Mouse (Mus musculus) T-helper 2 cell (primary cell): ENCODE measurements at regions not wholly inside any gene's neighbourhood (a gene's known extent, or its start where the extent isn't known, plus 50 kb on each side); places are given as distances from the start of the nearest gene placed in this dataset.

ENCODE experiments used
- in situ Hi-C: fragments of 300-600 bp; cut with MboI, MseI; formaldehyde crosslinking; loops from one replicate; pipeline ENCODE4 v1.15.1; 2025; ENCODE audit warnings: high pct_unique_total_duplicates

DNA sequence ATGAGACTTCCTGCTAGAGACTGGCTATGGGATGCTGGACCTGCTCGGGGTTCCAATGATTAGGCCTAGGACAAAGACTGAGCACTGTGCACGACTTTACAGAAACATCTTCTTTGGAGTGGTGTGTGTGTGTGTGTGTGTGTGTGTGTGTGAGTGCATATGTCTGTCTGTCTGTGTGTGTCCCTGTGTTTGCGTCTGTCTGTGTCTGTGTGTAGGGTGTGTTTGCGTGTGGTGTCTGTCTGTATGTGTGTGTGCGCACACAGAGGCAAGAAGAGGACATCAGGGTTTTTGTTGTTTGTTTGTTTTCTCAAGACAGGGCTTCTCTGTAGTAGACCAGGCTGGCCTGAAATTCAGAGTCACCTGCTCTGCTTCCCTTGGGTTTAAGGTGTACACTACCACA lies 51.9 kb upstream of the Slco4a1 start:
- in situ Hi-C loops: no loop called here

DNA sequence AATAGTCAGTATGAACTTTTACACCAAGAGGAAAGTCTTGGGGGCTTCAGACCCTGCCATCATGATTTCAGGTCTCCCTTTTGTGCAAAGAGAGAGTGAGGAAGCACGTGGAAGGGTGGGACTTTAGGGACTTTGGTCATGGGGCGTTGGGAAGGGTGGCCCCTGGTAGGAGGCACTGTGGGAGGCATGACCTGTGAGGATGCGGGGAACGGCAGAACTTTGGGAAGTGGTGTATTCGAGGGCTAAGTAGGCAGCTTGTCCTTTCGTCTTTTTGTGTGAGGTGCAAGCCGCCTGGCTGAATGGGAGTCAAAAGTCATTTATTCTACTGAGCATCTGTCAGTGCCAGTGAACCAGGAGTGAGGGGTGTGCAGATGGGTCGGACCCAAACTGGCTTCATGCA lies 52.4 kb upstream of the Slco4a1 start:
- in situ Hi-C loops: no loop called here

DNA sequence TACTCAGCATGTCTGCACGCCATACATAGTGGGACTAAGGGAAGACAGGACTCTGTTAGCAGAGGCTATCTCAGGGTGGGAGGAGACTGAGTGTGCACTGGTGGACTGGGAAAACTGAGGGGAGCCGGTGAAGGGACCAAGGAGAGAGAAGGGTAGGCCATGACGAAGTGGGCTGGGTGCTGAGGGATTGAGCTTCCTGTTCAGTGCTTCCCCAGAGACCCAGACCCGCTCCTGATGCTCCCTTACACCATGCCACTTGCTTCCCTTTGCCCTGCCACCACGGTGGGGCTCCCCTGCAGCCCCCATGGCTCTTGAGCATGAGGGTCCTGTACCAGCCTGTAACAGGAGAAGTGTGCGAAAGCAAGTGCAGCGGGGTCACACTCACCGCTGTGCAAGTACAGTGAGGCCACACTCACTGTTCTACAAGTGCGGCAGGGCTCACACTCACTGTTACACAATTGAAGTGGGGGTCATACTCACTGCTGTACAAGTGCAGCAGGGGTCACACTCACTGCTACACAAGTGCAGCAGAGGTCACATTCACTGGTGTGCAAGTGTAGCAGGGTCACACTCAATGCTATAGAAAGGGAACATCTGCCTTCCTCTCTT lies 53.1 kb upstream of the Slco4a1 start:
- in situ Hi-C loops: no loop called here

DNA sequence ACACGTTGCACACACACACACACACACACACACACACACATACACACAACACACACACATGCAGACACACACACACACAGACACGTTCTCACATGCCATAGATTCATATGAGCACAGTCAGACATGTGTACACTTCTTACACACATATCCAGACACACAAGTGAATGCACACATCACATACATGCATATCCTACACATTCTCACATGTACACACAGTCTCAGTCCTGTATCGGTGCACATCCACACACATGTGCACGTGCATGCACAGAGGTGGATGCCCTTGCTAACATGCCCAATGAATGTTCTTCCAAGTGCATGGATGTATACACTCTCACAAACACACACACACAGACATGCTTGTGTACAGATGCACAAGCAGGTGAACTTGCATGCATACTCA lies 53.6 kb upstream of the Slco4a1 start:
- in situ Hi-C loops: no loop called here

GRCm38 (mm10) chr2:180401409-180402391 lies 54.3 kb upstream of the Slco4a1 start:
- in situ Hi-C loops: no loop called here

GRCm38 (mm10) chr2:180400514-180401019 lies 55.5 kb upstream of the Slco4a1 start:
- in situ Hi-C loops: no loop called here

DNA sequence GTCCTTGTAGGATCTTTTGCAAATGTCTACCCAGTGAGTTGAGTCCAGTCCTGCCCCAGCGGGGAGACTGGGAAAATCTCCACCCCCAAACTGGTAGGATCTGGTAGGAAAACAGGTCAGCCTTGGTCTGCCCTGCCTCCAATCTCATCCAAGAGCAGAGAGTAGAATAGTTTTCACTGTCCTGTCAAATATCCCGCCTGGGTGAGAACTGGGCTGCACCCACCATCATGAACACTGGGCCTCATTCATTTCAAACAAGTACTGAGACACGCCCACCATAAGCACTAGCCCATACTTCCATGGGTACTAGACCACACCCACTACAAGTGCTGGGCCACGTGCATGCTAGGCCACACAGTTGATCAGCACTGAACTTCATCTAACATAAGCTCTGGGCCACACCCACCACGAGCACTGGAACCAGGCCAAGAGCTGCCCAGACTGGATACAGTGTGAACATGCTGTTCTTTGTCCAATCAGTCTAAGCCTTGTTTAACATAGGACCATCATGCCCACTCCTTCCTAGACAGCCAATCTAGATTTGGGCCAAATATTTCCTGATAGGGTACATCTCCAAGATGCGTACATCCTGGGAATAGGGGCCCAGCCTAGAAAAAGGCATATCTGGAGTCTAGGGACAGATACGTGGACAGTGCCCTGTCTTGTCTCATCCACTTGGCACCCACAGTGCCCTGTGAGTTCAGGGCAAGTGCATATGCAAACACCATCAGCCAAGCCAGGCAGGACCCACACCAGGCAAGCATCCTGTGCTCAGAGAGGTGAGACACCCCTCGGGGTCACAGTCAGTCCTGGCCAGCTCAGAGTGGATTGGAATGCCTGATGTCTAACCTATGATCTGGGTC lies 56.2 kb upstream of the Slco4a1 start:
- in situ Hi-C loops: loop anchor here (25.0 kb wide), 1 partner anchor 1288 kb away; no protein-coding TSS in a partner anchor

DNA sequence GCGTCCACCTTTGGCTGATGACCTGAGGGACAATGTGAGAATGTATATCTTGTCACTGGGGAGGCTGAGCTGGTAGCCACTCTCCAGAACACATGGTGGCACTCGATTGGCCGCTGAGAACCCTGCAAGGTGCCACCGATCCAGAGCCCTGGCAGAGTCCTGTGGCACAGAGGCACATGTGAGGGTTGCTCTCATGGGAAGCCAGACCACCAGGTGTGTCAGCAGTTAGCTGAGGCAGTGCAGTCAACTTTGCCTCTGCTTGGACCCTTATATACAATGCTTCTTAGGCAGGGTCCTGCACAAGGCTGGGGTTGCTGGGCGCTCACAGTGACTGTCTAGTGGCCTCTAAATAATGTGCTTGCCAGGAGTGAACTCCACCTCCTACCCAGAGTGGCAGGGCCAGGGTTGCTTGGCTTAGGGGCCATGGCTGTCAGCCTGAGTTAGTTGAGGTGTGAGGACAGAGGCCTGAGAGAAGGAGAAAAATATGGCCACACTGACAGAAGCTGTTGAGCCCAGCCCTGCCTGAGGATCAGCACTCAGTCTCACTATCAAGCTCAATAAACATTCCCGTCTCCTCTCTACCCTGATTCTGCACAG lies 57.1 kb upstream of the Slco4a1 start:
- in situ Hi-C loops: loop anchor here (25.0 kb wide), 1 partner anchor 1287 kb away; no protein-coding TSS in a partner anchor

GRCm38 (mm10) chr2:180398481-180398754 lies 57.6 kb upstream of the Slco4a1 start:
- in situ Hi-C loops: loop anchor here (25.0 kb wide), 1 partner anchor 1286 kb away; no protein-coding TSS in a partner anchor

DNA sequence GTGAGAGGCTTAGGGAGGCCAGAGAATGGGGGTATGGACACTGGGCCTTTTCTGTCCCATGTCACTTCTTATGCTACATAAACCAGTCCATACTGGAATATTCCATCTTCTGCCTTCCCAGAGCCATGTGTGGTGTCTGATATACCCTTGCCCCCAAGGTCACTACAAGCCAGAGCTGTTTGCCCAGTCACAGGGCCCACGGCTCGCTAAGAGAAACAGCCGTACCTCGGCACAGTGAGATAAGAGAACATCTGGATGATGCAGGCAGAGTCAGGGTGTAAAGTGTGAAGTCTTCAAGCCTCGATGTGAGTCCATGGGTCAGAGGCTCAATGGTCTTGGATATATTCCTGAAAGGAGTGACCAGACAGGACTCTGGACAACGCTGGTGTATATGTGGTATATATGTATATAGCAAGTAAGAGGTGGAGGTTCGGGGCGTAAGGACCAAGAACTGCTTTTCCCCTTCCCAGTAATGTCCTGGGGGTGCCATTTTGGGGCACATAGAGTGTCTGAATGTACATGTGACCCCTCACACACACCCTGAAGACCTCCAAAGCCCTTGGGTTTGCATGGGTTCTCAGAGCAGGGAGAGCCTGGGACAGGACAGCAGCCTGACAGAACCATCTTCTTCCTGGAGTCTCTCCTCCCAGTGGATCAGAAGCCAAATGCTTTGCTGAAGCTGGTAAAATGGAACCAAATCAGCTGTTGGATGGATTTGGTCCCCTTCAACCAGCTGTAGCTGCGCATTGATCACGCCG lies 58.1 kb upstream of the Slco4a1 start:
- in situ Hi-C loops: loop anchor here (25.0 kb wide), 1 partner anchor 1286 kb away; no protein-coding TSS in a partner anchor

- in situ Hi-C loops: loop anchor here (25.0 kb wide), 1 partner anchor 1285 kb away; no protein-coding TSS in a partner anchor
Observed at GRCm38 (mm10) chr2:180396664-180397377, 59.2 kb upstream of the Slco4a1 start.

- in situ Hi-C loops: loop anchor here (25.0 kb wide), 1 partner anchor 1284 kb away; no protein-coding TSS in a partner anchor
Observed at GRCm38 (mm10) chr2:180396211-180396610, 59.8 kb upstream of the Slco4a1 start.

GRCm38 (mm10) chr2:180395279-180396034 lies 60.6 kb upstream of the Slco4a1 start:
- in situ Hi-C loops: loop anchor here (25.0 kb wide), 1 partner anchor 1283 kb away; no protein-coding TSS in a partner anchor

DNA sequence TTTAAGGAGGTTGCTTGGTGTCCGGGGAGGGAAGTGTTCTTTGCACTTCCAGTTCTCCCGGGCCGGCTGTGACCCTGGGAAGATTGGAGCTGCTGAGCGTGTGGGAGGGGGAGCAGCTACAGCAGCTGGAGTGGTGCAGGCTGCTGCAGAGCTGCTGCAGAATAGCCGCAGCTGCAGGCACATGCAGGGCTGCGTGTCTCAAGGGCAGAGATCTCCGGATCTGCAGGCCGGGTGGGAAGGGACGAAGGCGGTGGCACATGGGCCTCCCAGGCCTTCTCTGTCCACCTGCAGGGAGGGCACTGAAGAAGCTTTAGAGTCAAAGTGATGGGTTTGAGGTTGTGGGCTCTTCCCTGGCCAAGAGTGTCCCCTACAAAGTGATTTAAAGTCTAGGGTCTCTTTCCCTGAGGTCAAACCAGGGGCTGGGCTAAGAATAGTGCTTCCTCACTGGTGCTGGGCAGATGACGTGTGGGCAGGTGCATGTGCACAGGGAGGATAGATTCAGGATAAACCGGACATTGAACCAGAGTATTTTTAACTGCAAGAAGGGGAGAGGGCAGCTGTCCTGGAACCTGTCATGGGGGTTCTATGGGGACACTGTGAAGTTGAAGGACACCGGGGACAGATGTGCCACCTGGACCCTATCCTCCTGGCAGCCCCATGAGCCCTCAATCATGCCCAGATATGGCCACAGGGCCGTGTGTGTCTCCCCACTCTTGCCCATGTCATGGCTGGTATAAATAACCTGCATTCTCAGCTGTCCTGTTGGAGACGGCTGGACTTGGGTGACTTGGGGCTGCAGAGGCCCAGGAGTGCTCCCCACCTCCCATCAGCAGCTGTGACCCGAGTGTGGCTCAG lies 58.6 kb upstream of the Gata5 start:
- in situ Hi-C loops: loop anchor here (25.0 kb wide), 1 partner anchor 1281 kb away; no protein-coding TSS in a partner anchor

- in situ Hi-C loops: loop anchor here (25.0 kb wide), 1 partner anchor 1280 kb away; no protein-coding TSS in a partner anchor
Observed at GRCm38 (mm10) chr2:180392298-180392697, 57.8 kb upstream of the Gata5 start.

DNA sequence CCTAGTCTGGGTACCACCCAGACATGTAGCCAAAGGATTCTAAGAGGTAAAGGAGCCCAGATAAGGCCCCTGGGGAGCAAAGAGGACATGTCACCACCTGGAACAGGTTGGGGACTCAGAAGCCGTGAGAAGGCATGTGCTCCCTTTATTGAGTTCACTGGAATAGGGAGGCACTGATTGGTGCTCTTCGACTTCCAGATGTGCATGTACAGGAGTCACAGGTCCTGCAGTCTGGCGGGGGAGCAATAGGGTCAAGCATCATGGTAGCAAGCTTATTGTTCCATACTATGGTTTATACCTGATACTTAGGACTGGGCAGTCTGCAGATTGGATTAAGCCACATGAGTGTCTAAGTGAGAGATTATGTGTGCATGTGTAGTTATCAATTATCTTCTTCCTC lies 56.9 kb upstream of the Gata5 start:
- in situ Hi-C loops: loop anchor here (25.0 kb wide), 1 partner anchor 1279 kb away; no protein-coding TSS in a partner anchor

DNA sequence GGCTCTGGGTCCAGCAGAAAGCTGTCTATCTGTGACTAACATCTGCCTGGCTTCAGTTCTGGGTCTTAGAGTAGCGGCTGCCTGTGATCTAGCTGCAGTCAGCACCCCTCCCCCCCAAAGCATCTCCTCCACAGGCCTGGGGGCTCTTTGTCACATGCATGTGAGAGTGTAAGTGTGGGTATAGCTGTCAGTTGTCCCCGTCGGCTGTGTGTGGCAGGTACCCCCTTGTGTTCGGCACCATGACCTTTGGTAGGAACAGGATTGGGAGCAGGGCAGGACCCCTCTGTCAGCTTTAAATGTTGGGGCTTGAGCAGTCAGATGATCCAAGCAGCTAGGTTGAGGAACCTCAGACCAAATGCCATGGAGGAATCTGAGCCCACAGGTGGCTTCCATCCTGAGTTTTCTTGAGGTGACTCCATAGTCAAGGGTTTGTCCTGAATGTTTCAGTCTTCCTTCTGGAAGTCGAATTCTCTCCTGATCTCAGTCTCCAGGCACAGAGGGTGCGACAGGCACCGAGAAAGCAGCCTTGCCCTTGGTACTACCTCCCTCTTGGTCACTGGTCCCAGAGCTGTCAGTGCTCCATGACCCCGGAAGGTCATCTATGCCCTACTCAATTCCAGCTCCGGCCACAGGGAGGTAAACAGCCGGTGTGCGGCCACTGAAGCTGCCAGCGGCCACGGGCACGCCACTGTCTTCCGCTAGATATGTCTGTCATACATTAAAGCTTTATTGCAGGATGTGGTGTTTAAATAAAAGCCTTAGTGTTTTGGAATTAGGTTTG lies 55.9 kb upstream of the Gata5 start:
- in situ Hi-C loops: loop anchor here (25.0 kb wide), 1 partner anchor 1278 kb away; no protein-coding TSS in a partner anchor
